Mouse (Mus musculus) CD8-positive naive resting alpha-beta T cell, adult 57 days (primary cell): ENCODE data around the gene Wdr73. TPM values are rescaled to one million over a fixed set of nuclear protein-coding genes. Genes with fewer than 3 reads are reported as not detected.

Experiments used
- total RNA-seq: library from RNA; stranded (reverse); gene quantifications from one replicate; pipeline ENCODE4 v1.2.4, GENCODE M21; 2023

The Wdr73 gene
- 22.0 TPM for total RNA-seq

DNA sequence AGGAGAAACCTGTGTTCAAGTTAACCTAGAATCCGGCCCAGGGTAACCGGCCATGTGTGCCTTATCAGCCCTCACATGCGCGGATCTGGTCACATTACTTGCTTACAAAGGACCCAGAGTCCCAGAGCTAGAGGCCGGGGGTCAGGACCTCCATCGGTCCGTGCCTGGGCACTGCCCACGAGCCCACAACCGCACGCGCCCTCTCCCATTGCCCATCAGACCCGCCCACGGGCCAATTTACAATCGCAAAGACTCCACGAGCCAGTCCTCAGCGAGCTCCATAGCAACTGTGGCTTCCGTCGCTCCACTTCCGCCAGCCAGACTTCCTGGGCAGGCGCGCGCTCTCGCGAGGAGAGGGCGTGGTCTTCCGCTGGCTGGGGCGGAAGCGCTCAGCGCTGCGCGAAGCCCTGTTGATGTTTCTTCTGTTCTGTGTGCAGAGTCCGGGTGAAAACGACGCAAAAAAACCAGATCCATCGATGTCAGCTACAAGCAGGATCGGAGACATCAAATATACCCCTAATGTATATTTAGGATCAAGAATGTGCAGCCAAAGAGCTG is at the start of gene Wdr73:
Wdr73 (minus strand) TSS at position 326 of the 558 bp plus-strand sequence.

DNA sequence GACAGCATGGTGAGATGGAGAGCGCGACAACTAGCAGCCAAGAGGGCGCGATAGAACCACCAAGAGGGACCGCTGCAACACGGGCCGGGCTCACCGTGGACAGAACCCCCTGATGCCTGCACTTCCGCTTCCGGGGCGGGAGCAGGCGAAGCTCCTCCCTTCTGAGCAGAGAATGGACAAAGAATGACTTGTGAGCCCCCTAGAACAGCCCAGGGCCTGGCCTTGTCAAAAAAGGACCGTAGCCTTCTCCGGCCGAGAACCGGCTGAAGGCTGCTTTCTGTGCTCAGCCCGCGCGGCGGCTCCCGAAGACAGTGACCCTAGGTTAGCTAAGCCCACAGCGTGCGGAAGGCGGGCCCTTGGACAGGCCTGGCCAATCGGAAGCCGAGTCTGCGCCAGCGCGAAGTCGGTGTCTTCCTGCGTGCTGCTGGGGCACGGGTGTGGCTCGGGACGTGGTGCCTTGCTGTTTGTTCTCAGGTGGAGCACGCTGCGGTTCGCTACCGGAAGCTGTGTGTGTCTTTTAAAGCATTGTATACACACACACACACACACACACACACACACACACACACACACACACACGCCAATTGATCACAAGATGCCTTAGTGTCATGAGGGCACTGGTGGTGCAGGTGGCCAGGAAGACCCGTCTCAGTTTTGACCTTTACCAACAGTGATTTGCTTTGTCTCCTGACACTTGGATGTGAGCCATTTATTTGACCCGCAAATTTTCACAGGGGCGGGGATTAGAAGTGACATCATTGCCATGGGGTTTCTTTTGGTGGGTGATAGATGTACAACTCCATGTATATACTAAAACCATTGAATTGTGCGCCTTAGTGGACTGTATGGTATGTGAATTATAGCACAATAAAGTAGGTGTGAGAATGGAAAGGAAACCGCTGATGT is 46.6 kb upstream of the Wdr73 start, which contains the start of gene Sec11a:
Sec11a (minus strand) TSS at position 336 of the 906 bp plus-strand sequence.

GRCm38 (mm10) chr7:80904921-80905515 is 3.9 kb upstream of the Wdr73 start, which contains the start of gene Nmb:
Gene Nmb (minus strand): TSS chr7:80905076.

DNA sequence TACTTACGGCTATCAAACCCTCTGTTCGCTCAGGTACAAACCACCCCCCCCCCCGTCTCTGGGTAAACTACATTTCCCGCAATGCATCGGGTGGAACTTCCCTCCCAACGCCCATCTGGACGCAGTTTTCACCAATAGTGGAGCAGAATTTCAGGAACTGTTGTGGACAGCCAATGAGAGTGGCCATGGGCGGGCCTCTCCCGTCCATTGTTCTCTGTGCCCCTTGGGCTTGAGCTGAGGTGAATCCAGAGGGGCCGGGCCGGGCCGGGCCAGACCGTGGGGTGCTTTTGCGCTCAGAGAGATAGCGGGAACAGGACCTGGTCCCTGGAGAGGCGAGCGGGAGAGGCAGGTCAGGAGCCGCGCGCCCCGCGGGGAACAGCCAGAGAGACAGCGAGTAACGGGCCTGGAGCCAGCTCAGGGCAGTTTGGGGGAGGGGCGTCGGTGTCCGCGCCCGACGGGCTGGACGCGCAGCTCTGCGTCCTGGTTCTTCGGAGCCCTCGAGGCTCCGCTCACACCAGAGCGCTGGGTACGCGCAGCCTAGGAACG is 40.3 kb downstream of the Wdr73 start, which contains the start of gene Zscan2:
Zscan2 (plus strand) TSS at position 192 of the 546 bp plus-strand sequence.

Other genes starting within 250 kb of the Wdr73 start
- 54.7 TPM for gene Crtc3, start 212.4 kb downstream of the Wdr73 start, total RNA-seq
- 257 TPM for gene Iqgap1, start 75.3 kb downstream of the Wdr73 start, total RNA-seq
- gene Zscan2, start 40.3 kb downstream of the Wdr73 start, total RNA-seq: 12.2 TPM
- 17.8 TPM for gene Nmb, start 3.8 kb upstream of the Wdr73 start, total RNA-seq
- gene Sec11a, start 46.5 kb upstream of the Wdr73 start, total RNA-seq: 130 TPM
- 67.8 TPM for gene Zfp592, start 92.4 kb upstream of the Wdr73 start, total RNA-seq
- gene Alpk3, start 156.3 kb upstream of the Wdr73 start, total RNA-seq: 0.40 TPM
- 0.18 TPM for gene Slc28a1, start 213.5 kb upstream of the Wdr73 start, total RNA-seq